Mouse (Mus musculus) stomach, embryonic 15.5 days (tissue): ENCODE data around the gene Dhdds. TPM values are rescaled to one million over a fixed set of nuclear protein-coding genes. Genes with fewer than 3 reads are reported as not detected.

Source experiments
- ATAC-seq: fragments of 200-750 bp; cut with Nextera tagmentation; 2 replicates; pipeline ENCODE4 v1.8.0; 2017; ENCODE audit warnings: low read depth, moderate number of reproducible peaks, moderate TSS enrichment; ENCODE audit not compliant: insufficient read depth, low FRiP score
- H3K27ac ChIP-seq: fragments of 300-500 bp; sonication (generic); 2 replicates; pipeline ENCODE4 v1.5.1; 2015; ENCODE audit warnings: mild to moderate bottlenecking, inconsistent platforms
- H3K27me3 ChIP-seq: fragments of 300-500 bp; sonication (generic); replicated peaks from 2 replicates; pipeline ENCODE4 v1.6.1; 2015; ENCODE audit warnings: inconsistent platforms
- H3K36me3 ChIP-seq: fragments of 300-500 bp; sonication (generic); 2 replicates; pipeline ENCODE4 v1.6.1; 2015; ENCODE audit warnings: inconsistent platforms
- H3K4me1 ChIP-seq: fragments of 300-500 bp; sonication (generic); 2 replicates; pipeline ENCODE4 v1.6.1; 2015; ENCODE audit warnings: inconsistent platforms
- H3K4me2 ChIP-seq: fragments of 300-500 bp; sonication (generic); 2 replicates; pipeline ENCODE4 v1.6.1; 2015; ENCODE audit warnings: mild to moderate bottlenecking, inconsistent platforms
- H3K4me3 ChIP-seq: fragments of 300-500 bp; sonication (generic); replicated peaks from 2 replicates; pipeline ENCODE4 v1.5.1; 2015; ENCODE audit warnings: inconsistent platforms
- H3K9ac ChIP-seq: fragments of 300-500 bp; sonication (generic); 2 replicates; pipeline ENCODE4 v1.6.1; 2015; ENCODE audit warnings: inconsistent platforms
- H3K9me3 ChIP-seq: fragments of 300-500 bp; sonication (generic); 2 replicates; pipeline ENCODE4 v1.6.1; 2016; ENCODE audit warnings: inconsistent platforms
- WGBS: fragments of 180-500 bp; shearing (Covaris S2); methylation state at CpG from one replicate; pipeline ENCODE4 v1.1.7; 2015; 5-methylcytosine and 5-hydroxymethylcytosine counted together
- polyA plus RNA-seq: library from polyadenylated mRNA; unstranded; fragments of >200 nt; fragmentation: Nextera tagmentation; extraction: Ambion mirVana; gene quantifications from 2 replicates; pipeline ENCODE4 v1.2.1, GENCODE M21; 2015

The Dhdds gene
- polyA plus RNA-seq, 1 experiment from 2014 or later = 39.9 TPM

- Histone ChIP-seq H3K4me2 (no peak overlapping the region), H3K36me3 (no peaks in the 10 kb centered on the region), H3K27ac (no peak overlapping the region), H3K9me3 (no peaks in the 10 kb centered on the region), H3K4me3 (no peak overlapping the region), H3K27me3 (no peaks in the 10 kb centered on the region), H3K4me1 (0 out of 2 replicates have a peak, but pooled peaks cover 7% of the 10 kb centered on the region), H3K9ac (no peak overlapping the region)
- no peak for ATAC-seq
- WGBS = 82% methylated on average over 3 of the region's 3 CpGs
Measured at GRCm38 (mm10) chr4:133931785-133932184, 68.9 kb downstream of the Dhdds start.

DNA sequence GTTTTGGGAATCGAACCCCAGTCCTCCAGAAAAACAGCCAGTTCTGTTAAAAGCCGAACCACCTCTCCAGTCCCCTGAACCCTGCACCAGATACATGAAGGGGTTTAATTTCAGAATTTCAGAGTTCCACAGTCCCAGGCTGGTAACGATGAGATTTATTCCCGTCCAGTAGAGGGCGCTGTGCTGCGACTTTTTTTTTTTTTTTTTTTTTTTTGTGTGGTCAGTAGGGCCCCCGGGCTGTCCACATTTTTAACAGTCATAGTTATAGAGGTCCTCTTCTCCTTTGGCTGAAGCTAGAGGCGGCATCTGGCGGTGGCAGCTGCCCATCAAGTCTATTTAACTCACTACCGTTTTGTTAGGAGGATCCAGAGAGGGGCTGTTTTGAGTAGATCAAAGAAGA, 69.4 kb downstream of the Dhdds start:
- Histone ChIP-seq H3K36me3 (no peaks in the 10 kb centered on the region), H3K4me2 (no peak overlapping the region), H3K27ac (no peak overlapping the region), H3K4me1 (0 out of 2 replicates have a peak, but pooled peaks cover 7% of the 10 kb centered on the region), H3K9ac (no peak overlapping the region), H3K4me3 (no peak overlapping the region), H3K9me3 (no peaks in the 10 kb centered on the region), H3K27me3 (no peaks in the 10 kb centered on the region)
- WGBS = 19% methylated on average over 10 of the region's 10 CpGs
- ATAC-seq = no peak

DNA sequence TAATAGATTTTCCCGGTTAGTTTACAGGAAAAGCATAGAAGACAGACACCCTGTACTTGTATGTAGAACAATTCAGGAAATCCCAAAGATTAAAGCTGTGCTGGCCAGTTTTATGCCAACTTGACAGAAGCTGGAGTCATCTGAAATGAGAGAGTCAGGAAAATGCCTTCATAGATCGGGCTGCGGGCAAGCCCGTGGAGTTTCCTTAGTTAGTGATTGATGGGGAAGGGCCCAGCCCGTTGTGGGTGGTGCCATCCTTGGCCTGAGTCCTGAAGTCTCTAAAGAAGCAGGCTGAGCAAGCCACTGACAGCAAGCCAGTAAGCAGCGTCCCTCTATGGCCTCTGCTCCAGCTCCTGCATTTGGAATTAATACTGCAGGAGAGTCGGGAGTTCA, 71.4 kb downstream of the Dhdds start:
- Histone ChIP-seq H3K27ac (0 out of 2 replicates have a peak overlapping the region, but pooled peaks have one; percentile 6), H3K27me3 (no peaks in the 10 kb centered on the region), H3K4me2 (0 out of 2 replicates have a peak overlapping the region, but pooled peaks have one; percentile 4), H3K4me3 (no peak overlapping the region), H3K36me3 (no peaks in the 10 kb centered on the region), H3K9me3 (no peaks in the 10 kb centered on the region), H3K9ac (no peak overlapping the region), H3K4me1 (0 out of 2 replicates have a peak, but pooled peaks cover 7% of the 10 kb centered on the region)
- no peak; the same call in 1 of the 2 replicates for ATAC-seq
- 11% methylated on average over 7 of the region's 7 CpGs for WGBS

GRCm38 (mm10) chr4:133928576-133929277, 72.0 kb downstream of the Dhdds start:
- Histone ChIP-seq H3K4me2 (0 out of 2 replicates have a peak overlapping the region, but pooled peaks have one; percentile 4), H3K9ac (no peak overlapping the region), H3K27ac (0 out of 2 replicates have a peak overlapping the region, but pooled peaks have one; percentile 6), H3K4me1 (0 out of 2 replicates have a peak, but pooled peaks cover 7% of the 10 kb centered on the region), H3K9me3 (no peaks in the 10 kb centered on the region), H3K4me3 (no peak overlapping the region), H3K36me3 (no peaks in the 10 kb centered on the region), H3K27me3 (no peaks in the 10 kb centered on the region)
- WGBS = 34% methylated on average over 15 of the region's 15 CpGs
- no peak; the same call in 1 of the 2 replicates for ATAC-seq

GRCm38 (mm10) chr4:133925204-133925603, 75.5 kb downstream of the Dhdds start:
- Histone ChIP-seq H3K4me1 (0 out of 2 replicates have a peak, but pooled peaks cover 7% of the 10 kb centered on the region), H3K4me2 (no peak overlapping the region), H3K9ac (no peak overlapping the region), H3K36me3 (no peaks in the 10 kb centered on the region), H3K27me3 (no peaks in the 10 kb centered on the region), H3K27ac (no peak overlapping the region), H3K9me3 (no peaks in the 10 kb centered on the region), H3K4me3 (no peak overlapping the region)
- WGBS = 63% methylated on average over 4 of the region's 4 CpGs
- no peak for ATAC-seq

GRCm38 (mm10) chr4:133923743-133924142, 77.0 kb downstream of the Dhdds start:
- Histone ChIP-seq H3K27me3 (no peaks in the 10 kb centered on the region), H3K36me3 (no peaks in the 10 kb centered on the region), H3K9ac (no peak overlapping the region), H3K9me3 (no peaks in the 10 kb centered on the region), H3K4me2 (no peak overlapping the region), H3K4me3 (no peak overlapping the region), H3K4me1 (0 out of 2 replicates have a peak, but pooled peaks cover 4% of the 10 kb centered on the region), H3K27ac (no peak overlapping the region)
- WGBS = 89% methylated on average over 5 of the region's 5 CpGs
- no peak for ATAC-seq

Other genes starting within 250 kb of the Dhdds start
- 27.0 and 29.2 TPM in 2 replicates for gene Arid1a, start 244.1 kb downstream of the Dhdds start, polyA plus RNA-seq
- 73.4 and 76.4 TPM in 2 replicates for gene Rps6ka1, start 113.1 kb downstream of the Dhdds start, polyA plus RNA-seq
- 1,858 and 2,056 TPM in 2 replicates for gene Hmgn2, start 32.3 kb downstream of the Dhdds start, polyA plus RNA-seq
- gene Lin28a, start 17.9 kb upstream of the Dhdds start, polyA plus RNA-seq = 0.12 and 0.17 TPM in 2 replicates
- not detected in 2 replicates for gene Zfp683, start 52.9 kb upstream of the Dhdds start, polyA plus RNA-seq
- 11.1 and 11.9 TPM in 2 replicates for gene Crybg2, start 59.9 kb upstream of the Dhdds start, polyA plus RNA-seq
- gene Cd52, start 94.2 kb upstream of the Dhdds start, polyA plus RNA-seq = 34.8 and 39.7 TPM in 2 replicates
- gene Ubxn11, start 101.7 kb upstream of the Dhdds start, polyA plus RNA-seq = 4.3 and 5.7 TPM in 2 replicates
- 363 and 395 TPM in 2 replicates for gene Sh3bgrl3, start 127.9 kb upstream of the Dhdds start, polyA plus RNA-seq
- gene Cep85, start 186.2 kb upstream of the Dhdds start, polyA plus RNA-seq = 83.0 and 84.0 TPM in 2 replicates
- not detected in 2 replicates for gene Gm7534, start 202.1 kb upstream of the Dhdds start, polyA plus RNA-seq
- 0.26 and 0.31 TPM in 2 replicates for gene Catsper4, start 226.5 kb upstream of the Dhdds start, polyA plus RNA-seq
- 7.7 and 10.0 TPM in 2 replicates for gene Cnksr1, start 237.5 kb upstream of the Dhdds start, polyA plus RNA-seq
- gene E130218I03Rik, start 242.7 kb upstream of the Dhdds start, polyA plus RNA-seq = 0.28 and 0.37 TPM in 2 replicates
- 15.1 and 15.9 TPM in 2 replicates for gene Zfp593, start 244.7 kb upstream of the Dhdds start, polyA plus RNA-seq
- not detected in 2 replicates for gene Gm30191, start 246.0 kb upstream of the Dhdds start, polyA plus RNA-seq